Mouse (Mus musculus) hindbrain, embryonic 14.5 days (tissue): Measurements from ENCODE around the gene Paqr8. TPM values are rescaled to one million over a fixed set of nuclear protein-coding genes. Genes with fewer than 3 reads are reported as not detected.

Source experiments
- ATAC-seq: fragments of 200-750 bp; cut with Nextera tagmentation; 2 replicates; pipeline ENCODE4 v1.8.0; 2017; ENCODE audit warnings: moderate number of reproducible peaks, mild to moderate bottlenecking, moderate TSS enrichment, moderate library complexity; ENCODE audit not compliant: low FRiP score
- DNase-seq: peaks from one replicate; pipeline ENCODE4 v3.0.0-alpha.2; 2015; ENCODE audit warnings: low spot score
- H3K27ac ChIP-seq: fragments of 300-500 bp; sonication (generic); 2 replicates; pipeline ENCODE4 v1.5.1; 2014; ENCODE audit warnings: mild to moderate bottlenecking, moderate library complexity
- H3K27me3 ChIP-seq: fragments of 300-500 bp; sonication (generic); 2 replicates; pipeline ENCODE4 v1.6.1; 2014; ENCODE audit warnings: mild to moderate bottlenecking, low read length, mixed read lengths; ENCODE audit not compliant: control insufficient read depth, insufficient read depth
- H3K36me3 ChIP-seq: fragments of 300-500 bp; sonication (generic); replicated peaks from 2 replicates; pipeline ENCODE4 v1.6.1; 2014; ENCODE audit not compliant: control insufficient read depth, insufficient read depth
- H3K4me1 ChIP-seq: fragments of 300-500 bp; sonication (generic); replicated peaks from 2 replicates; pipeline ENCODE4 v1.6.1; 2014; ENCODE audit warnings: antibody characterized with exemption, low read length, mixed read lengths; ENCODE audit not compliant: control insufficient read depth, insufficient read depth
- H3K4me2 ChIP-seq: fragments of 300-500 bp; sonication (generic); replicated peaks from 2 replicates; pipeline ENCODE4 v1.6.1; 2014; ENCODE audit warnings: mild to moderate bottlenecking, moderate library complexity
- H3K4me3 ChIP-seq: fragments of 300-500 bp; sonication (generic); replicated peaks from 2 replicates; pipeline ENCODE4 v1.5.1; 2014; ENCODE audit warnings: mild to moderate bottlenecking, low read length
- H3K9ac ChIP-seq: fragments of 300-500 bp; sonication (generic); 2 replicates; pipeline ENCODE4 v1.6.1; 2014
- H3K9me3 ChIP-seq: fragments of 300-500 bp; sonication (generic); 2 replicates; pipeline ENCODE4 v1.6.1; 2016; ENCODE audit warnings: low read length; ENCODE audit not compliant: control insufficient read depth
- WGBS: fragments of 180-500 bp; shearing (Covaris S2); extraction: QIAGEN DNeasy Blood & Tissue Kit; methylation state at CpG from one replicate; pipeline ENCODE4 v1.1.7; 2014; 5-methylcytosine and 5-hydroxymethylcytosine counted together
- polyA plus RNA-seq: library from polyadenylated mRNA; unstranded; fragments of >200 nt; fragmentation: Nextera tagmentation; extraction: Ambion mirVana; gene quantifications from 2 replicates; pipeline ENCODE4 v1.2.1, GENCODE M21; 2014

Gene Paqr8
- polyA plus RNA-seq, 1 experiment from 2014 or later = 39.9 TPM

- Histone ChIP-seq H3K27ac (no peak overlapping the region), H3K9ac (no peak overlapping the region), H3K9me3 (no peaks in the 10 kb centered on the region), H3K4me3 (no peak overlapping the region), H3K27me3 (no peaks in the 10 kb centered on the region), H3K36me3 (no peaks in the 10 kb centered on the region), H3K4me2 (no peak overlapping the region), H3K4me1 (no peaks in the 10 kb centered on the region)
- ATAC-seq (no peak), DNase-seq (peak; percentile 18)
- WGBS = 81% methylated on average over 9 of the region's 9 CpGs
Measured at GRCm38 (mm10) chr1:20974341-20975135, 84.1 kb downstream of the Paqr8 start.

GRCm38 (mm10) chr1:20980553-20980952 is 90.1 kb downstream of the Paqr8 start:
- Histone ChIP-seq H3K27ac (no peak overlapping the region), H3K9ac (no peak overlapping the region), H3K4me1 (no peaks in the 10 kb centered on the region), H3K27me3 (no peaks in the 10 kb centered on the region), H3K9me3 (no peaks in the 10 kb centered on the region), H3K4me2 (no peak overlapping the region), H3K36me3 (no peaks in the 10 kb centered on the region), H3K4me3 (no peak overlapping the region)
- ATAC-seq (no peak), DNase-seq (peak; percentile 19)
- 30% methylated on average over 1 of the region's 1 CpGs for WGBS

GRCm38 (mm10) chr1:20981764-20982163 is 91.4 kb downstream of the Paqr8 start:
- no peak overlapping the region for H3K9ac ChIP-seq
- 85% methylated on average over 6 of the region's 6 CpGs for WGBS
- no peak overlapping the region for H3K4me2 ChIP-seq
- H3K9me3 ChIP-seq = no peaks in the 10 kb centered on the region
- no peaks in the 10 kb centered on the region for H3K36me3 ChIP-seq
- no peak overlapping the region for H3K4me3 ChIP-seq
- peak; percentile 16 for DNase-seq
- ATAC-seq = no peak
- no peaks in the 10 kb centered on the region for H3K4me1 ChIP-seq
- H3K27me3 ChIP-seq = no peaks in the 10 kb centered on the region
- H3K27ac ChIP-seq = no peak overlapping the region

- H3K4me1 ChIP-seq = no peaks in the 10 kb centered on the region
- no peaks in the 10 kb centered on the region for H3K9me3 ChIP-seq
- ATAC-seq (0 out of 2 replicates have a peak, but pooled peaks have one; percentile 31), DNase-seq (peak; percentile 24)
- H3K36me3 ChIP-seq = no peaks in the 10 kb centered on the region
- WGBS = 80% methylated on average over 2 of the region's 2 CpGs
- H3K27ac ChIP-seq = no peak overlapping the region
- H3K4me2 ChIP-seq = no peak overlapping the region
- H3K9ac ChIP-seq = no peak overlapping the region
- no peaks in the 10 kb centered on the region for H3K27me3 ChIP-seq
- no peak overlapping the region for H3K4me3 ChIP-seq
Measured at GRCm38 (mm10) chr1:20984103-20984502, 93.7 kb downstream of the Paqr8 start.

GRCm38 (mm10) chr1:20984582-20984981 is 94.2 kb downstream of the Paqr8 start:
- H3K4me2 ChIP-seq = no peak overlapping the region
- H3K4me1 ChIP-seq = no peaks in the 10 kb centered on the region
- no peak overlapping the region for H3K27ac ChIP-seq
- no peak overlapping the region for H3K9ac ChIP-seq
- 42% methylated on average over 4 of the region's 4 CpGs for WGBS
- H3K4me3 ChIP-seq = no peak overlapping the region
- DNase-seq (peak; percentile 20), ATAC-seq (peak; percentile 57; the same call in 1 of the 2 replicates)
- no peaks in the 10 kb centered on the region for H3K36me3 ChIP-seq
- no peaks in the 10 kb centered on the region for H3K27me3 ChIP-seq
- no peaks in the 10 kb centered on the region for H3K9me3 ChIP-seq

- H3K27ac ChIP-seq = no peak overlapping the region
- no peaks in the 10 kb centered on the region for H3K9me3 ChIP-seq
- H3K4me1 ChIP-seq = no peaks in the 10 kb centered on the region
- 50% methylated on average over 10 of the region's 10 CpGs for WGBS
- no peak overlapping the region for H3K9ac ChIP-seq
- ATAC-seq (no peak), DNase-seq (peak; percentile 22)
- no peaks in the 10 kb centered on the region for H3K36me3 ChIP-seq
- no peak overlapping the region for H3K4me2 ChIP-seq
- H3K4me3 ChIP-seq = no peak overlapping the region
- no peaks in the 10 kb centered on the region for H3K27me3 ChIP-seq
Measured at GRCm38 (mm10) chr1:20986378-20987056, 96.1 kb downstream of the Paqr8 start.

Other genes with a start within 250 kb of the Paqr8 start
- not detected in 2 replicates for gene Il17a, start 159.7 kb upstream of the Paqr8 start, polyA plus RNA-seq
- gene Il17f, start 100.0 kb upstream of the Paqr8 start, polyA plus RNA-seq = not detected in 2 replicates
- 20.4 and 23.8 TPM in 2 replicates for gene Mcm3, start 70.3 kb upstream of the Paqr8 start, polyA plus RNA-seq
- gene Efhc1, start 61.0 kb downstream of the Paqr8 start, polyA plus RNA-seq = 3.4 and 3.5 TPM in 2 replicates
- gene Tram2, start 188.6 kb downstream of the Paqr8 start, polyA plus RNA-seq = 2.6 and 2.8 TPM in 2 replicates